11 mouse cellular contexts compared by ENCODE assay signal in genomic region chr5:135987248-135987647, GRCm38 (mm10). TPM values are rescaled to one million over a fixed set of nuclear protein-coding genes. Genes with fewer than 3 reads are reported as not detected.
DNase-seq lines count a peak whose midpoint lies in the region; ATAC-seq lines count a peak whose summit lies in the region.
"Had no signal": no experiment of that assay in that cellular context is flagged by ENCODE, and none has a peak within 500 bp of the region (broad histone marks: within the 10 kb centered on the region; RNA-seq: fewer than 3 reads in every experiment).

No protein-coding gene starts in this region.

- H3K9me3 ChIP-seq in hindbrain, embryonic 14.5 days (ENCODE audit: control insufficient read depth, low read length), result no peaks in the 10 kb centered on the region
- no peaks in the 10 kb centered on the region for H3K9me3 ChIP-seq in hindbrain, embryonic 12.5 days (replicated peaks)
- H3K9me3 ChIP-seq: hindbrain, embryonic 13.5 days; limb, embryonic 13.5 days had no signal

- H3K27me3 ChIP-seq in hindbrain, embryonic 14.5 days (ENCODE audit: control insufficient read depth, insufficient read depth, low read length), result no peaks in the 10 kb centered on the region
- no peaks in the 10 kb centered on the region for H3K27me3 ChIP-seq in hindbrain, embryonic 12.5 days
- H3K27me3 ChIP-seq: hindbrain, embryonic 13.5 days; limb, embryonic 13.5 days had no signal

- no peak overlapping the region for H3K9ac ChIP-seq in hindbrain, embryonic 14.5 days
- H3K9ac ChIP-seq in hindbrain, embryonic 12.5 days, result no peak overlapping the region
- H3K9ac ChIP-seq: hindbrain, embryonic 13.5 days; limb, embryonic 13.5 days had no signal

- no peaks in the 10 kb centered on the region for H3K36me3 ChIP-seq in hindbrain, embryonic 14.5 days (replicated peaks; ENCODE audit: control insufficient read depth, insufficient read depth)
- no peaks in the 10 kb centered on the region for H3K36me3 ChIP-seq in hindbrain, embryonic 12.5 days
- H3K36me3 ChIP-seq: hindbrain, embryonic 13.5 days; limb, embryonic 13.5 days had no signal

- no peaks in the 10 kb centered on the region for H3K4me1 ChIP-seq in hindbrain, embryonic 14.5 days (replicated peaks; ENCODE audit: control insufficient read depth, insufficient read depth, low read length)
- H3K4me1 ChIP-seq in hindbrain, embryonic 12.5 days, result no peaks in the 10 kb centered on the region
- H3K4me1 ChIP-seq: hindbrain, embryonic 13.5 days had no signal

- 63% methylated on average over 11 of the region's 11 CpGs for WGBS in hindbrain, embryonic 14.5 days
- WGBS in hindbrain, embryonic 12.5 days, result 62% methylated on average over 11 of the region's 11 CpGs

- H3K4me2 ChIP-seq in hindbrain, embryonic 14.5 days (replicated peaks), result no peak overlapping the region
- no peak overlapping the region for H3K4me2 ChIP-seq in hindbrain, embryonic 12.5 days (replicated peaks)
- H3K4me2 ChIP-seq: hindbrain, embryonic 13.5 days; limb, embryonic 13.5 days had no signal

- peak; percentile 40 for DNase-seq in hindbrain, embryonic 14.5 days (ENCODE audit: low spot score)
- peak; percentile 26 to 32 for DNase-seq in right cerebral cortex, adult 2 months (ENCODE audit: low spot score in 2 of 2)
- DNase-seq in right cerebral cortex, postnatal 36 days (ENCODE audit: low spot score in 2 of 2), result no peak
- peak; percentile 63 for DNase-seq in NIH3T3 (ENCODE audit: low read depth)
- peak; percentile 51 for DNase-seq in naive thymus-derived CD4-positive, alpha-beta T cell, adult 2 months (ENCODE audit: low read depth)
- DNase-seq in cerebellum, postnatal 25 days, result no peak
- no peak for DNase-seq in gastrocnemius, adult 8-10 months (ENCODE audit: low spot score in 2 of 2)

- no peak overlapping the region for H3K4me3 ChIP-seq in hindbrain, embryonic 14.5 days (replicated peaks; ENCODE audit: low read length)
- H3K4me3 ChIP-seq in hindbrain, embryonic 12.5 days, result no peak overlapping the region
- H3K4me3 ChIP-seq: hindbrain, embryonic 13.5 days; limb, embryonic 13.5 days had no signal

- H3K27ac ChIP-seq in hindbrain, embryonic 14.5 days, result no peak overlapping the region
- no peak overlapping the region for H3K27ac ChIP-seq in hindbrain, embryonic 12.5 days
- H3K27ac ChIP-seq: hindbrain, embryonic 13.5 days; limb, embryonic 13.5 days had no signal

- ATAC-seq in hindbrain, embryonic 14.5 days (ENCODE audit: low FRiP score), result no peak
- ATAC-seq in hindbrain, embryonic 12.5 days (ENCODE audit: low FRiP score), result no peak

RNA-seq across cellular contexts. Expression of gene Zp3, which starts 7.3 kb away (rescaled TPM):
- not detected in 2 replicates for polyA plus RNA-seq in hindbrain, embryonic 14.5 days (2014; fragmentation: Nextera tagmentation; extraction: Ambion mirVana)
- 0.32 TPM in 1 of 2 replicates, not detected in the other for polyA plus RNA-seq in hindbrain, embryonic 12.5 days (2016; fragmentation: Nextera tagmentation; extraction: Ambion mirVana)
- not detected for total RNA-seq in gastrocnemius, adult 8-10 months (2022)
- total RNA-seq: adrenal gland, postnatal 36 days had no signal

RNA-seq across cellular contexts. Expression of gene Dtx2, which starts 7.4 kb away (rescaled TPM):
- polyA plus RNA-seq in hindbrain, embryonic 14.5 days (2014; fragmentation: Nextera tagmentation; extraction: Ambion mirVana), result 23.1 and 24.2 TPM in 2 replicates
- polyA plus RNA-seq in hindbrain, embryonic 12.5 days (2016; fragmentation: Nextera tagmentation; extraction: Ambion mirVana), result 31.4 and 34.5 TPM in 2 replicates
- total RNA-seq in gastrocnemius, adult 8-10 months (2022), result 1 to 10 TPM; 6.4 to 7.8 (median 7.1) TPM

RNA-seq across cellular contexts. Expression of gene Ssc4d, which starts 12.9 kb away (rescaled TPM):
- 1.5 TPM in 2 replicates for polyA plus RNA-seq in hindbrain, embryonic 14.5 days (2014; fragmentation: Nextera tagmentation; extraction: Ambion mirVana)
- 1.7 and 3.7 TPM in 2 replicates for polyA plus RNA-seq in hindbrain, embryonic 12.5 days (2016; fragmentation: Nextera tagmentation; extraction: Ambion mirVana)
- under 1 TPM in 3 of 4 experiments, not detected in 1; 0.29 to 0.65 (median 0.53) TPM for total RNA-seq in gastrocnemius, adult 8-10 months (2022)

RNA-seq across cellular contexts. Expression of gene Upk3b, which starts 51.0 kb away (rescaled TPM):
- not detected in 2 replicates for polyA plus RNA-seq in hindbrain, embryonic 14.5 days (2014; fragmentation: Nextera tagmentation; extraction: Ambion mirVana)
- 0.05 TPM in 1 of 2 replicates, not detected in the other for polyA plus RNA-seq in hindbrain, embryonic 12.5 days (2016; fragmentation: Nextera tagmentation; extraction: Ambion mirVana)
- not detected for total RNA-seq in gastrocnemius, adult 8-10 months (2022)

RNA-seq across cellular contexts. Expression of gene Ywhag, which starts 52.8 kb away (rescaled TPM):
- 429 and 481 TPM in 2 replicates for polyA plus RNA-seq in hindbrain, embryonic 14.5 days (2014; fragmentation: Nextera tagmentation; extraction: Ambion mirVana)
- polyA plus RNA-seq in hindbrain, embryonic 12.5 days (2016; fragmentation: Nextera tagmentation; extraction: Ambion mirVana), result 469 and 505 TPM in 2 replicates
- 100 to 1,000 TPM; 306 to 315 (median 309) TPM for total RNA-seq in gastrocnemius, adult 8-10 months (2022)

Comparison
In these comparisons a context has a peak if more than half of its experiments do, and no peak if none do; other contexts are left out.
1. DNase-seq: peak in hindbrain, embryonic 14.5 days (single experiment), right cerebral cortex, adult 2 months (2 of 2), NIH3T3 (single experiment) and naive thymus-derived CD4-positive, alpha-beta T cell, adult 2 months (single experiment); none in right cerebral cortex, postnatal 36 days (0 of 2), cerebellum, postnatal 25 days (0 of 2) and gastrocnemius, adult 8-10 months (0 of 2).